Mouse (Mus musculus) kidney, embryonic 15.5 days (tissue): ENCODE data around the gene Ntsr1. TPM values are rescaled to one million over a fixed set of nuclear protein-coding genes. Genes with fewer than 3 reads are reported as not detected.

Experiments
- ATAC-seq: fragments of 200-750 bp; cut with Nextera tagmentation; replicated peaks from 2 replicates; pipeline ENCODE4 v1.8.0; 2017; ENCODE audit warnings: moderate TSS enrichment; ENCODE audit not compliant: low FRiP score
- H3K27ac ChIP-seq: fragments of 300-500 bp; sonication (generic); 2 replicates; pipeline ENCODE4 v1.5.1; 2015; ENCODE audit warnings: mild to moderate bottlenecking, inconsistent platforms
- H3K27me3 ChIP-seq: fragments of 300-500 bp; sonication (generic); 2 replicates; pipeline ENCODE4 v1.6.1; 2015; ENCODE audit warnings: inconsistent platforms
- H3K36me3 ChIP-seq: fragments of 300-500 bp; sonication (generic); 2 replicates; pipeline ENCODE4 v1.6.1; 2015; ENCODE audit warnings: inconsistent platforms
- H3K4me1 ChIP-seq: fragments of 300-500 bp; sonication (generic); 2 replicates; pipeline ENCODE4 v1.6.1; 2015; ENCODE audit warnings: inconsistent platforms
- H3K4me2 ChIP-seq: fragments of 300-500 bp; sonication (generic); 2 replicates; pipeline ENCODE4 v1.6.1; 2015; ENCODE audit warnings: moderate library complexity, mild to moderate bottlenecking, inconsistent platforms
- H3K4me3 ChIP-seq: fragments of 300-500 bp; sonication (generic); replicated peaks from 2 replicates; pipeline ENCODE4 v1.5.1; 2015; ENCODE audit warnings: mild to moderate bottlenecking, inconsistent platforms
- H3K9ac ChIP-seq: fragments of 300-500 bp; sonication (generic); 2 replicates; pipeline ENCODE4 v1.6.1; 2015; ENCODE audit warnings: mild to moderate bottlenecking, inconsistent platforms
- H3K9me3 ChIP-seq: fragments of 300-500 bp; sonication (generic); replicated peaks from 2 replicates; pipeline ENCODE4 v1.6.1; 2016; ENCODE audit warnings: inconsistent platforms
- WGBS: fragments of 180-500 bp; shearing (Covaris S2); methylation state at CpG from one replicate; pipeline ENCODE4 v1.1.7; 2015; ENCODE audit warnings: mixed read lengths; 5-methylcytosine and 5-hydroxymethylcytosine counted together
- polyA plus RNA-seq: library from polyadenylated mRNA; unstranded; fragments of >200 nt; fragmentation: Nextera tagmentation; extraction: Ambion mirVana; gene quantifications from 2 replicates; pipeline ENCODE4 v1.2.1, GENCODE M21; 2015

Ntsr1 gene
- polyA plus RNA-seq, 1 experiment from 2014 or later, result 9.7 TPM

- Histone ChIP-seq H3K27ac (peak overlapping the region; percentile 27; the same call in 1 of the 2 replicates), H3K4me1 (peaks cover 23% of the 10 kb centered on the region), H3K36me3 (no peaks in the 10 kb centered on the region), H3K27me3 (no peaks in the 10 kb centered on the region), H3K4me3 (no peak overlapping the region), H3K4me2 (no peak overlapping the region), H3K9ac (no peak overlapping the region), H3K9me3 (no peaks in the 10 kb centered on the region)
- 16% methylated on average over 5 of the region's 5 CpGs for WGBS
- ATAC-seq, result no peak
Measured at GRCm38 (mm10) chr2:180563841-180564240, 64.1 kb downstream of the Ntsr1 start.

- Histone ChIP-seq H3K36me3 (no peaks in the 10 kb centered on the region), H3K4me3 (no peak overlapping the region), H3K27ac (no peak overlapping the region), H3K27me3 (no peaks in the 10 kb centered on the region), H3K9ac (no peak overlapping the region), H3K4me2 (no peak overlapping the region), H3K4me1 (peaks cover 36% of the 10 kb centered on the region), H3K9me3 (no peaks in the 10 kb centered on the region)
- 40% methylated on average over 13 of the region's 13 CpGs for WGBS
- ATAC-seq, result no peak
Measured at GRCm38 (mm10) chr2:180566240-180566913, 66.6 kb downstream of the Ntsr1 start.

GRCm38 (mm10) chr2:180569028-180569643 lies 69.4 kb downstream of the Ntsr1 start:
- no peaks in the 10 kb centered on the region for H3K36me3 ChIP-seq
- no peaks in the 10 kb centered on the region for H3K9me3 ChIP-seq
- H3K27me3 ChIP-seq, result no peaks in the 10 kb centered on the region
- peak overlapping the region; percentile 85 for H3K27ac ChIP-seq
- peak; percentile 44 for ATAC-seq
- H3K4me1 ChIP-seq, result peaks cover 23% of the 10 kb centered on the region
- H3K4me2 ChIP-seq, result no peak overlapping the region
- H3K4me3 ChIP-seq, result no peak overlapping the region
- H3K9ac ChIP-seq, result no peak overlapping the region
- 23% methylated on average over 3 of the region's 3 CpGs for WGBS

DNA sequence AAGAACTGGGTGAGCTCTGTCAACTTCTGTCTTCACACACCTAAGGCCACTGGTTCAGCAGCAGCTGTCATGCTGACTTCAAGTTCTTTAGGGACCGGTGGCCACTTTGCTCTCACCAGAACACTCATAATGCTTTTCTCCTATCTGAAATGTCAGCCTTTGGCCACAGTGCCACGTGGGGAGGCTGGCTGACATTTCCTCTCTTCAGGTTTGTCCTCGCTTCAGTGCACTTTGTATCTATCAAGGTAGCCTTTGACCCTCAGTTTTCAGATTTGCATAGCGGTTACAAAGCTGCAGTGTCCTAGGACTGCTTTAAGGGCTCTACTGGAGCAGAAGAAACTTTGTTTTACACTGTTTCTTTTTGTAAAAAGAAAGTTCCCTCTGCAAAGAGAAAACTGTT lies 76.7 kb downstream of the Ntsr1 start:
- H3K36me3 ChIP-seq, result no peaks in the 10 kb centered on the region
- no peak overlapping the region for H3K9ac ChIP-seq
- H3K27me3 ChIP-seq, result peaks cover 4% of the 10 kb centered on the region; the same call in 1 of the 2 replicates
- H3K27ac ChIP-seq, result peak overlapping the region; percentile 5; the same call in 1 of the 2 replicates
- no peak overlapping the region for H3K4me2 ChIP-seq
- H3K9me3 ChIP-seq, result no peaks in the 10 kb centered on the region
- H3K4me3 ChIP-seq, result no peak overlapping the region
- WGBS, result 47% methylated on average over 4 of the region's 4 CpGs
- no peak for ATAC-seq
- H3K4me1 ChIP-seq, result peaks cover 9% of the 10 kb centered on the region; the same call in 1 of the 2 replicates

DNA sequence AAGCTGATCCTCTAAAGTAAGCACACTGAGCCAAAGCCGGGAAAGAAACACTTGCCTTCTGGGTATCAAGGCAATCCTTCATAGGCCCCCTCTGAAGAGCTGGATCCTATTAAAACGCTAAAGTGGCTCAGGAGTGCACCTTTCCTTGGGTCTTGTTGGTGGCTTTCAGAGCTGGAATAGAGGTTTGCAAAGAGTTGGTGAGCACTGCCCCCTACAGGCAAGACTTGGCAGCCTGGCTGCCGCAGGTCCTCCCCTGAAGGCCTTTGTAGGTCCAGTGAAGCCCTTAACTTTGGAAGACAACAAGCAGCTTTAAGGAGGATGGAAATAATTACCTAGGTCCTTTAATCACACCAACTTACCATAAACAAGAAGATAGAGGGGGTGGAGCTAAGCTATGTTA lies 78.9 kb downstream of the Ntsr1 start:
- WGBS, result 6% methylated on average over 3 of the region's 3 CpGs
- no peak for ATAC-seq

DNA sequence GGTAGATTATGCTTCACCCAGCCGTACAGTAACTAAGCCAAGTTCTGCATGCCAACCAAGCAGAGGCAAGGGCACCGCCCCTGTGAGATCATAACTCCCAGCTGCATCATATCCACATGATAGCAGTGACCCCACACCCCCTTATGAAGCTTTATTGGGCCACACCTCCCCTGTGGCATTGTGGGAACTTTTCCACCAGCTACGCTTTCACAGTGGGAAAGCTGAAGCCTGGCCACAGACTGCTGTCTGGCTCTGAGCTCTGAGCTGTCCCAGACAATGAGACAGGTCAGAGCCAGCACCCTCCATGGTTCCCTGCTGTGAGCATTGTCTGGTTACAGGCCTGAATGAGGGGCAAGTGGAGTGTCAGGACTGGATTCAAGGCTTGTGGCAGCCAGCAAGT lies 81.2 kb downstream of the Ntsr1 start, which contains the start of gene Mrgbp:
Gene Mrgbp, plus strand, starts transcription at position 303 of the 400 bp plus-strand sequence.
- Histone ChIP-seq H3K4me1 (peaks cover 25% of the 10 kb centered on the region), H3K4me3 (no peak within 1 kb of the TSS), H3K36me3 (peaks cover 16% of the 10 kb centered on the region), H3K4me2 (peak within 1 kb of the TSS; percentile 86; the same call in 1 of the 2 replicates), H3K27me3 (peaks cover 4% of the 10 kb centered on the region; the same call in 1 of the 2 replicates), H3K9me3 (no peaks in the 10 kb centered on the region), H3K9ac (no peak within 1 kb of the TSS), H3K27ac (peak within 1 kb of the TSS; percentile 24)
- no peak for ATAC-seq
- WGBS, result 62% methylated on average over 3 of the region's 3 CpGs

More for the DNA sequence above, 78.9 kb downstream of the Ntsr1 start:
- peaks cover 4% of the 10 kb centered on the region; the same call in 1 of the 2 replicates for H3K27me3 ChIP-seq
- H3K9ac ChIP-seq, result no peak overlapping the region
- no peaks in the 10 kb centered on the region for H3K9me3 ChIP-seq
- H3K4me2 ChIP-seq, result no peak overlapping the region
- peaks cover 18% of the 10 kb centered on the region for H3K4me1 ChIP-seq
- no peak overlapping the region for H3K27ac ChIP-seq
- no peak overlapping the region for H3K4me3 ChIP-seq
- H3K36me3 ChIP-seq, result no peaks in the 10 kb centered on the region

DNA sequence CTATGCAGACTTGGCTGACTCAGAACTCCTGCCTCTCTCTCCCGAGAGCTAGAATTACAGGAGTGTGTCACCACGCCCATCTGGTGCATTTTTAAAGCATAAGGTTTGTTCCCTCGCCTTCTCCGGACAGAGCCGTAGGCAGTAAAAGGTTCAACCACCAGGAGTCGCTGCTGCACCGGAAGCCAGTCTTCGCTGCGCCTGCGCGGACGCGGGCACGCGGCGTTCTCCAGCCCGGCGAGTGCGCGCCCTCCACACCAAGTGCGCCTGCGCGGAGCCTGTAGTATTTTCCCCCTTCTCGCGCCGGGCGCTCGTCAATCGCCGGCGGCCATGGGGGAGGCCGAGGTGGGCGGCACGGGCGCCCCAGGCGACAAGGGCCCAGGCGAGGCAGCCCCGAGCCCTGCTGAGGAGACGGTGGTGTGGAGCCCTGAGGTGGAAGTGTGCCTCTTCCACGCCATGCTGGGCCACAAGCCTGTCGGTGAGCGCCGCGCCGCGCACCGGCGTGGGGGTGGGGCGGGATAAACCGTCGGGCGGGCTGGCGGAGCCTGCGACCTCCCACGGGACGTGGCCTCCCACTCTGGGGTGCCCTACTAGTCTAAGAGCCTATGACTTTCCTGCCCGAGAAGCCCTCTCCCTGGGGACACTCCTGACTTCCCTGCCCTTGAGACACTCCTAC lies 82.8 kb downstream of the Ntsr1 start:
- H3K27ac ChIP-seq, result peak overlapping the region; percentile 82
- H3K36me3 ChIP-seq, result peaks cover 30% of the 10 kb centered on the region
- peak overlapping the region; percentile 97 for H3K9ac ChIP-seq
- WGBS, result under 1% methylated on average over 54 of the region's 57 CpGs
- peak overlapping the region; percentile 93 for H3K4me3 ChIP-seq
- peaks cover 21% of the 10 kb centered on the region for H3K4me1 ChIP-seq
- peak; percentile 90 for ATAC-seq
- peaks cover 4% of the 10 kb centered on the region; the same call in 1 of the 2 replicates for H3K27me3 ChIP-seq
- H3K9me3 ChIP-seq, result no peaks in the 10 kb centered on the region
- peak overlapping the region; percentile 86 for H3K4me2 ChIP-seq

DNA sequence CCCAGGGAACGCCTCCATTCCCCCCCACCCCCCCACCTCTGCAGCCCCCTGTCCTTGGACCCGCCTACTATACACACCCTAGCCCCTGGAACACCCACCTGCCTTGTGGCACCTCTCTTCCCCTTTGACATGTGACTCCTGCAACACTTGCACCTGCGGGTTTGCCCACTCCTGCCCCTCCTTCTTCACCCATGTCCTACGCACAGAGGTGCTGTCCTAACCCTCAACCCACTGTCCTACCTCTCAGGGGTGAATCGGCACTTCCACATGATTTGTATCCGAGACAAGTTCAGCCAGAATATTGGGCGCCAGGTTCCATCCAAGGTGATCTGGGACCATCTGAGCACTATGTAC lies 83.4 kb downstream of the Ntsr1 start:
- peaks cover 4% of the 10 kb centered on the region; the same call in 1 of the 2 replicates for H3K27me3 ChIP-seq
- peak overlapping the region; percentile 86 for H3K4me2 ChIP-seq
- no peak; the same call in 1 of the 2 replicates for ATAC-seq
- peaks cover 21% of the 10 kb centered on the region for H3K4me1 ChIP-seq
- H3K36me3 ChIP-seq, result peaks cover 30% of the 10 kb centered on the region
- H3K4me3 ChIP-seq, result peak overlapping the region; percentile 93
- no peaks in the 10 kb centered on the region for H3K9me3 ChIP-seq
- peak overlapping the region; percentile 97 for H3K9ac ChIP-seq
- WGBS, result 21% methylated on average over 7 of the region's 7 CpGs
- no peak overlapping the region for H3K27ac ChIP-seq

- H3K4me3 ChIP-seq, result peak overlapping the region; percentile 98
- H3K9ac ChIP-seq, result peak overlapping the region; percentile 87
- no peaks in the 10 kb centered on the region for H3K27me3 ChIP-seq
- peaks cover 62% of the 10 kb centered on the region for H3K36me3 ChIP-seq
- WGBS, result 48% methylated on average over 6 of the region's 6 CpGs
- ATAC-seq, result peak; percentile 3; the same call in 1 of the 2 replicates
- H3K27ac ChIP-seq, result peak overlapping the region; percentile 94
- H3K4me2 ChIP-seq, result peak overlapping the region; percentile 79
- peaks cover 25% of the 10 kb centered on the region for H3K4me1 ChIP-seq
- H3K9me3 ChIP-seq, result no peaks in the 10 kb centered on the region
Measured at GRCm38 (mm10) chr2:180588736-180589122, 89.0 kb downstream of the Ntsr1 start.

DNA sequence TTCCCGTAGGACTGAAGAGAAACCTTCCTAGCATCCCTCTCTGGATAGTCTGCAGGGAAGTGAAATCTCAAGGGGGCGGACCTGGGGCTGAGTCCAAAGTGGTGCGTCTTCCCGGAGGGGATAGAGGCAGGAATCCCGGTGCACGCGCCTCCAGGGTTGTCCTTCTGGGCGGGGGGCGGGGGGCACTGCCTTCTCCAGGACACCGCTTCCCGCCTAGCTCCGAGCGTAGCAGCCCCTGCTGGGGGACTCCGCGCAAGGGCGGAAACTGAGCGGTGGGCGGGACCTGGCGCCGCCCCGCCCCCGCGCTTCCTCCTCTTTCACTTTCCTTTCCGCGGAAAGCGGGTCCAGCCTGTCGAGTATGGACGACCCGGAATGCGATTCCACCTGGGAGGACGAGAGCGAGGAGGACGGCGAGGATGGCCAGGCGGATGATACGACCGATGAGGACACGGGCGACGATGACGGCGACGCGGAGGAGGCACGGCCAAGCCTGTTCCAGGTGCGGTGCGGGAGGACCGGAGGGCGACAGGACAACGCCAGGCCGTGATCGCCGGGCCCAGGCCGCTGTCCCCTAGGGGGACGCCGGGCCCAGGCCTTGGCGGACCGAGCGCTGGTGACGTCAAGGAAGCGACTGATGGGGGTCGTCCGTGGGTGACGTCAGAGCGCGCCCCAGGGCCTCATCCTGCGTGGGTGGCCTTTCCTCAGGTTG lies 89.5 kb downstream of the Ntsr1 start, which contains the start of gene Ogfr:
Gene Ogfr, plus strand, starts transcription at position 123 of the 709 bp plus-strand sequence.
- Histone ChIP-seq H3K9ac (peak within 1 kb of the TSS; percentile 87), H3K36me3 (peaks cover 67% of the 10 kb centered on the region), H3K27me3 (no peaks in the 10 kb centered on the region), H3K4me2 (peak within 1 kb of the TSS; percentile 79), H3K4me3 (peak within 1 kb of the TSS; percentile 98), H3K4me1 (peaks cover 19% of the 10 kb centered on the region), H3K27ac (peak within 1 kb of the TSS; percentile 94), H3K9me3 (no peaks in the 10 kb centered on the region)
- WGBS, result under 1% methylated on average over 67 of the region's 67 CpGs
- ATAC-seq, result peak; percentile 94
